Mouse (Mus musculus) ES-Bruce4 (cell line): ENCODE results near the gene Rai1.

ENCODE experiments used
- CTCF ChIP-seq: IDR thresholded peaks from one replicate; pipeline ENCODE4 v1.8.1; 2011; ENCODE audit warnings: low read depth, low read length
- EP300 ChIP-seq: IDR thresholded peaks from 2 replicates; pipeline ENCODE4 v1.6.1; 2011; ENCODE audit warnings: low read depth, low read length; ENCODE audit not compliant: insufficient read depth
- POLR2A ChIP-seq: IDR thresholded peaks from one replicate; pipeline ENCODE4 v1.8.1; 2011; ENCODE audit warnings: low read length; ENCODE audit not compliant: insufficient read depth

DNA sequence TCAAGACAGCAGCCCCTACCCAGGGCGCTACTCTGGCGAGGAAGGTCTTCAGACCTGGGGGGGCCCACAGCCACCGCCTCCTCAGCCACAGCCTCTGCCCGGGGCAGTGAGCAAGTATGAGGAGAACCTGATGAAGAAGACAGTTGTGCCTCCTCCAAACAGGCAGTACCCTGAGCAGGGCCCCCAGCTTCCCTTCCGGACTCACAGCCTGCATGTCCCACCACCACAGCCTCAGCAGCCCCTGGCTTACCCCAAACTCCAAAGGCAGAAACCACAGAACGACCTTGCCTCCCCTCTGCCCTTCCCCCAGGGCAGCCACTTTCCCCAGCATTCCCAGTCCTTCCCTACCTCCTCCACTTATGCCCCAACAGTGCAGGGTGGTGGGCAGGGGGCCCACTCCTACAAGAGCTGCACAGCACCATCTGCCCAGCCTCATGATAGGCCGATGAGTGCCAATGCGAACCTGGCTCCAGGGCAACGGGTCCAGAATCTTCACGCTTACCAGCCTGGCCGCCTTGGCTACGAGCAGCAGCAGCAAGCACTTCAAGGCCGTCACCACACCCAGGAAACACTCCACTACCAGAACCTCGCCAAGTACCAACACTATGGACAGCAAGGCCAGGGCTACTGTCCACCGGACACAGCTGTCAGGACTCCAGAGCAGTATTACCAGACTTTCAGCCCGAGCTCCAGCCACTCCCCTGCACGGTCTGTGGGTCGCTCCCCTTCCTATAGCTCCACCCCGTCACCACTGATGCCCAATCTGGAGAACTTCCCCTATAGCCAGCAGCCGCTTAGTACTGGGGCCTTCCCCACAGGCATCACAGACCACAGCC is 80.8 kb downstream of the Rai1 start:
- no peak for TF ChIP-seq CTCF
- no peak for TF ChIP-seq EP300
- TF ChIP-seq POLR2A: no peak
